9 mouse cellular contexts compared by ENCODE assay signal in genomic region chrX:151117432-151117831, GRCm38 (mm10). TPM values are rescaled to one million over a fixed set of nuclear protein-coding genes. Genes with fewer than 3 reads are reported as not detected.
DNase-seq lines count a peak whose midpoint lies in the region; ATAC-seq and TF ChIP-seq lines count a peak whose summit lies in the region.
"Had no signal": no experiment of that assay in that cellular context is flagged by ENCODE, and none has a peak within 500 bp of the region (broad histone marks: within the 10 kb centered on the region; RNA-seq: fewer than 3 reads in every experiment).

No protein-coding gene starts in this region.

- H3K4me1 ChIP-seq in forebrain, postnatal 0 days (ENCODE audit: insufficient read depth): no peaks in the 10 kb centered on the region
- no peaks in the 10 kb centered on the region for H3K4me1 ChIP-seq in forebrain, embryonic 10.5 days
- no peaks in the 10 kb centered on the region for H3K4me1 ChIP-seq in liver, postnatal 0 days (ENCODE audit: insufficient read depth)
- H3K4me1 ChIP-seq in liver, embryonic 11.5 days (replicated peaks; ENCODE audit: control insufficient read depth, insufficient read depth, low read length): no peaks in the 10 kb centered on the region
- H3K4me1 ChIP-seq in intestine, embryonic 15.5 days (replicated peaks): no peaks in the 10 kb centered on the region
- H3K4me1 ChIP-seq: liver, embryonic 15.5 days had no signal

- no peak for TF ChIP-seq EP300 in liver, postnatal 0 days (IDR thresholded peaks at IDR 0.05; ENCODE audit: low read depth)

- no peaks in the 10 kb centered on the region for H3K36me3 ChIP-seq in forebrain, postnatal 0 days (ENCODE audit: insufficient read depth)
- no peaks in the 10 kb centered on the region for H3K36me3 ChIP-seq in forebrain, embryonic 10.5 days (replicated peaks)
- H3K36me3 ChIP-seq in liver, postnatal 0 days (replicated peaks; ENCODE audit: insufficient read depth, low read length): no peaks in the 10 kb centered on the region
- no peaks in the 10 kb centered on the region for H3K36me3 ChIP-seq in liver, embryonic 11.5 days (ENCODE audit: control insufficient read depth, insufficient read depth, low read length)
- H3K36me3 ChIP-seq in intestine, embryonic 15.5 days: no peaks in the 10 kb centered on the region
- H3K36me3 ChIP-seq: liver, embryonic 15.5 days had no signal

- TF ChIP-seq CTCF in forebrain, postnatal 0 days (IDR thresholded peaks at IDR 0.05; ENCODE audit: low read depth): peak; percentile 57
- peak; percentile 51 for TF ChIP-seq CTCF in liver, postnatal 0 days (IDR thresholded peaks at IDR 0.05; ENCODE audit: low read depth)
- peak; percentile 65 for TF ChIP-seq CTCF in Patski (IDR thresholded peaks at IDR 0.05)

- H3K9ac ChIP-seq in forebrain, postnatal 0 days: no peak overlapping the region
- H3K9ac ChIP-seq in liver, postnatal 0 days (replicated peaks): no peak overlapping the region
- no peak overlapping the region for H3K9ac ChIP-seq in liver, embryonic 11.5 days (ENCODE audit: low read depth, low read length)
- no peak overlapping the region for H3K9ac ChIP-seq in intestine, embryonic 15.5 days
- H3K9ac ChIP-seq: liver, embryonic 15.5 days had no signal

- ATAC-seq in forebrain, postnatal 0 days: 0 out of 2 replicates have a peak, but pooled peaks have one; percentile 36
- ATAC-seq in liver, postnatal 0 days: no peak
- no peak for ATAC-seq in liver, embryonic 11.5 days (replicated peaks; ENCODE audit: low FRiP score)
- peak; percentile 39 for ATAC-seq in Patski
- ATAC-seq in megakaryocyte progenitor cell, adult 5-6 weeks (replicated peaks; ENCODE audit: poor library complexity): peak; percentile 81
- ATAC-seq in intestine, embryonic 15.5 days: no peak

- no peak overlapping the region for H3K4me2 ChIP-seq in forebrain, postnatal 0 days (ENCODE audit: low read depth)
- H3K4me2 ChIP-seq in liver, postnatal 0 days (ENCODE audit: low read depth, low read length): no peak overlapping the region
- no peak overlapping the region for H3K4me2 ChIP-seq in liver, embryonic 11.5 days
- H3K4me2 ChIP-seq in intestine, embryonic 15.5 days (replicated peaks): no peak overlapping the region
- H3K4me2 ChIP-seq: liver, embryonic 15.5 days had no signal

- no peak overlapping the region for H3K27ac ChIP-seq in forebrain, postnatal 0 days (ENCODE audit: low read depth, low read length)
- H3K27ac ChIP-seq in forebrain, embryonic 10.5 days: no peak overlapping the region
- H3K27ac ChIP-seq in liver, postnatal 0 days (ENCODE audit: low read depth): no peak overlapping the region
- no peak overlapping the region for H3K27ac ChIP-seq in liver, embryonic 11.5 days (ENCODE audit: low read depth, low read length)
- H3K27ac ChIP-seq in intestine, embryonic 15.5 days: no peak overlapping the region
- H3K27ac ChIP-seq: liver, embryonic 15.5 days had no signal

- no peak overlapping the region for H3K4me3 ChIP-seq in forebrain, postnatal 0 days (ENCODE audit: low read depth, low read length)
- no peak overlapping the region for H3K4me3 ChIP-seq in forebrain, embryonic 10.5 days
- H3K4me3 ChIP-seq in liver, postnatal 0 days (ENCODE audit: low read depth, low read length): no peak overlapping the region
- H3K4me3 ChIP-seq in liver, embryonic 11.5 days (ENCODE audit: low read depth, low read length): no peak overlapping the region
- no peak overlapping the region for H3K4me3 ChIP-seq in intestine, embryonic 15.5 days (replicated peaks)
- H3K4me3 ChIP-seq: liver, embryonic 15.5 days had no signal

- no peaks in the 10 kb centered on the region for H3K9me3 ChIP-seq in forebrain, postnatal 0 days (ENCODE audit: low read length)
- no peaks in the 10 kb centered on the region for H3K9me3 ChIP-seq in forebrain, embryonic 10.5 days
- no peaks in the 10 kb centered on the region for H3K9me3 ChIP-seq in liver, postnatal 0 days (ENCODE audit: low read length)
- H3K9me3 ChIP-seq in liver, embryonic 11.5 days (ENCODE audit: control insufficient read depth, low read length): no peaks in the 10 kb centered on the region
- no peaks in the 10 kb centered on the region for H3K9me3 ChIP-seq in intestine, embryonic 15.5 days
- H3K9me3 ChIP-seq: liver, embryonic 15.5 days had no signal

- H3K27me3 ChIP-seq in forebrain, postnatal 0 days (ENCODE audit: insufficient read depth, low read length): no peaks in the 10 kb centered on the region
- H3K27me3 ChIP-seq in forebrain, embryonic 10.5 days (ENCODE audit: poor library complexity, severe bottlenecking): peaks cover 13% of the 10 kb centered on the region
- H3K27me3 ChIP-seq in liver, postnatal 0 days (ENCODE audit: insufficient read depth, low read length): no peaks in the 10 kb centered on the region
- H3K27me3 ChIP-seq in liver, embryonic 11.5 days (replicated peaks; ENCODE audit: control insufficient read depth, insufficient read depth, low read length): 0 out of 2 replicates have a peak, but pooled peaks cover 2% of the 10 kb centered on the region
- peaks cover 8% of the 10 kb centered on the region for H3K27me3 ChIP-seq in Patski
- H3K27me3 ChIP-seq in intestine, embryonic 15.5 days (replicated peaks): no peaks in the 10 kb centered on the region

- DNase-seq in forebrain, postnatal 0 days: no peak
- no peak for DNase-seq in forebrain, embryonic 10.5 days (ENCODE audit: extremely low spot score, low spot score)
- no peak for DNase-seq in liver, postnatal 0 days
- DNase-seq in liver, embryonic 11.5 days (ENCODE audit: low spot score): no peak
- no peak for DNase-seq in Patski (ENCODE audit: low read depth, low spot score)
- no peak for DNase-seq in layer of hippocampus, adult 9-10 months (ENCODE audit: low spot score)

- CTCF ChIA-PET in Patski (lab: Charles Lee): interaction anchor here (1.1 to 1.7 kb wide), 2 partner anchors 20 to 24 kb away, joined by 3 to 4 read pairs; no protein-coding TSS in a partner anchor

- POLR2A ChIA-PET in Patski (lab: Charles Lee): no interaction called here

- WGBS in forebrain, postnatal 0 days: 12% methylated on average over 2 of the region's 2 CpGs
- WGBS in forebrain, embryonic 10.5 days: 7% methylated on average over 2 of the region's 2 CpGs
- WGBS in liver, postnatal 0 days (ENCODE audit: insufficient replicate concordance): 9% methylated on average over 2 of the region's 2 CpGs
- 5% methylated on average over 2 of the region's 2 CpGs for WGBS in liver, embryonic 11.5 days
- WGBS in intestine, embryonic 15.5 days: 9% methylated on average over 2 of the region's 2 CpGs

- in situ Hi-C loops in Patski (cut with MboI; ENCODE audit: low pct_unique_long_range_greater_than_20kb): loop anchor here (25.0 kb wide), 1 partner anchor 405 kb away; no protein-coding TSS in a partner anchor

RNA-seq across cellular contexts. Expression of gene Tsr2, which starts 21.1 kb away (rescaled TPM):
- 42.9 and 47.0 TPM in 2 replicates for total RNA-seq in forebrain, postnatal 0 days (2014; rRNA removed)
- 45.5 and 46.1 TPM in 2 replicates for polyA plus RNA-seq in forebrain, postnatal 0 days (2015; fragmentation: Nextera tagmentation; extraction: Ambion mirVana)
- 64.6 and 65.2 TPM in 2 replicates for polyA plus RNA-seq in forebrain, embryonic 10.5 days (2016; fragmentation: Nextera tagmentation; extraction: Ambion mirVana)
- polyA plus RNA-seq in liver, postnatal 0 days (2015; fragmentation: Nextera tagmentation; extraction: Ambion mirVana): 9.4 and 9.9 TPM in 2 replicates
- polyA plus RNA-seq in liver, embryonic 11.5 days (2014; fragmentation: Nextera tagmentation; extraction: Ambion mirVana): 39.5 and 39.8 TPM in 2 replicates
- polyA plus RNA-seq in Patski (2021): 20.6 TPM
- total RNA-seq in megakaryocyte progenitor cell, adult 5-6 weeks (2015): 31.1 and 39.8 TPM in 2 replicates
- 39.7 and 40.4 TPM in 2 replicates for total RNA-seq in megakaryocyte progenitor cell, adult 5-6 weeks (2017)
- polyA plus RNA-seq in intestine, embryonic 15.5 days (2015; fragmentation: Nextera tagmentation; extraction: Ambion mirVana): 29.9 and 32.7 TPM in 2 replicates

Comparison
In these comparisons a context has a peak if more than half of its experiments do, and no peak if none do; other contexts are left out.
1. ATAC-seq: peak in forebrain, postnatal 0 days (single experiment), Patski (single experiment) and megakaryocyte progenitor cell, adult 5-6 weeks (single experiment); none in liver, postnatal 0 days (single experiment), liver, embryonic 11.5 days (single experiment) and intestine, embryonic 15.5 days (single experiment).
2. Peak in every context shown above with its lines, with median percentiles within 50 percentile points of each other: CTCF ChIP-seq.